Mouse (Mus musculus) bone marrow macrophage, adult 2 months (primary cell): ENCODE measurements around the gene B3gntl1.

Source experiments
- CTCF ChIP-seq: IDR thresholded peaks from 2 replicates; pipeline ENCODE4 v1.5.1; 2012; ENCODE audit warnings: low read depth, mild to moderate bottlenecking, low read length, moderate library complexity
- POLR2A ChIP-seq: IDR thresholded peaks from 2 replicates; pipeline ENCODE4 v1.6.1; 2012; ENCODE audit warnings: mild to moderate bottlenecking, low read depth, low read length, borderline replicate concordance

GRCm38 (mm10) chr11:121627521-121627920 lies 45.4 kb downstream of the B3gntl1 start:
- TF ChIP-seq CTCF: no peak
- TF ChIP-seq POLR2A: no peak
